Mouse (Mus musculus) adrenal gland, postnatal 10 days (tissue): ENCODE data around the gene Gjb5. TPM values are rescaled to one million over a fixed set of nuclear protein-coding genes. Genes with fewer than 3 reads are reported as not detected.

Experiments
- DNase-seq: peaks from one replicate; pipeline ENCODE4 v3.0.0; 2021; ENCODE audit warnings: mixed read lengths
- long read RNA-seq, 2 experiments: library from polyadenylated mRNA; stranded (forward); transcript quantifications; one replicate each; pipeline ENCODE4 v2.0.0; 2021
- total RNA-seq, 2 experiments: library from RNA; stranded (reverse); gene quantifications; 2 replicates each; pipeline ENCODE4 v1.2.3; 2021

The Gjb5 gene
- under 1 TPM; 0.75 to 0.82 TPM for total RNA-seq
- long read RNA-seq, experiment 1, partial matches to known transcripts = 0 of 2 reads
- long read RNA-seq, experiment 1, other reads (novel, unspliced or antisense) = 0 of 2 reads
- long read RNA-seq, experiment 2, partial matches to known transcripts = 0 of 2 reads
- long read RNA-seq, experiment 2, other reads (novel, unspliced or antisense) = 0 of 2 reads

DNA sequence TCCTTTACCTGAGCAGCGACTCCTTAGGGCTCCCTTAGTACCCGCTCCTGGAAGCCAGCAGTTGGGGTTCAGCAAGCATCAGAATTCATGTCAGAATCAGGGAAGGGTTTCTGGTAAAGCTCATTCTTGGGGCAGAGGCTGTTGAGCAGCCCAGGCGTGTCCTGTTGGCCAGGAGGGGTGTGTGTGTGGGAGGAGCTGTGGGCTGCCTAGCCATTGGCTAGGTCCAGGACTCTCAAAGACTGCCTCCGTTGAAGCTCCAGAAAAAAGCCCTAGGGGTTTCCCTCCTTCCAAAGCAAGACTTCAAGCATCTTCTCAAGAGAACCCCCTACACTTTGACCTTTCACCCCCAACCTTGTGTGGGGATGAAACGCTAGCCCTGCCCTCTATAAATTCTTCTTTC lies at the start of gene Gjb5:
TSS of gene Gjb5 (minus strand) at position 164 of the 400 bp plus-strand sequence.
- no peak for DNase-seq

DNA sequence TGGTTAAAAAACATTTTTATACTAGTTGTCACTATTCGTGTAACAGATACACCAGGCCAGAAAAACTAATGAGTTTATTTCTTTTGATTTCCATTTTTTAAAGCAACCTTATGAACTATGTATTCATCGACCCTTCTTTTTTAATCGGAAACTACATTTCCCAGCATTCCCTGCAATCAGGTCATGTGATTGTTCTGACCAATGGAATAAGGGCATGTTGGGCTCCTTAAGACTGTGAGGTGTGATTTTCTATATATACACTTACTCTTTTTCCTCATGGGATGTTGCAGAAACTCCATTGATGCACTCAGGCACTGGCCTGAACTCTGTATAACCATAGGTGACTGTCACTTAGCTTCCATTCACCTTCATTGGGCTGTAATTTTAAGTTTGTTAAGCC lies 44.6 kb upstream of the Gjb5 start:
- DNase-seq = no peak

DNA sequence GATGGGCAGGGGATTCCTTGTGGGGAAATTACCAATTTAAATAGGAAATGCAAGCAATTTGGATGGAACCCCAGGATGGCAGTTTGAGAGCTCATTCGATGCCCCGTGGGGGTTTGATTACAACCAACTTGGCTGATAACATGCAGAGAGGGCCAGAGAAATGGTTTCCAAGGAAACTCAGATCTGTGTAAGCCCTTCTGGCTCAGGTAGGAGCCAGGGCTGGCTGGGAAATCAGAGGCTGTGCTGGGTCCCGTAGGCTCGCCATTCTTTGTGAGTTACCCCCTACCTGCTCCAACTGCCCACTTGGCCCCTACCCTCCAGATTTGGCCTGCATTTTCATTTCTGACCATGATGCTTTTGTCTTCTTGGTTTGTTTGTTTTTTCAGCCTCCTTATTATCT lies 44.2 kb upstream of the Gjb5 start:
- DNase-seq = no peak

DNA sequence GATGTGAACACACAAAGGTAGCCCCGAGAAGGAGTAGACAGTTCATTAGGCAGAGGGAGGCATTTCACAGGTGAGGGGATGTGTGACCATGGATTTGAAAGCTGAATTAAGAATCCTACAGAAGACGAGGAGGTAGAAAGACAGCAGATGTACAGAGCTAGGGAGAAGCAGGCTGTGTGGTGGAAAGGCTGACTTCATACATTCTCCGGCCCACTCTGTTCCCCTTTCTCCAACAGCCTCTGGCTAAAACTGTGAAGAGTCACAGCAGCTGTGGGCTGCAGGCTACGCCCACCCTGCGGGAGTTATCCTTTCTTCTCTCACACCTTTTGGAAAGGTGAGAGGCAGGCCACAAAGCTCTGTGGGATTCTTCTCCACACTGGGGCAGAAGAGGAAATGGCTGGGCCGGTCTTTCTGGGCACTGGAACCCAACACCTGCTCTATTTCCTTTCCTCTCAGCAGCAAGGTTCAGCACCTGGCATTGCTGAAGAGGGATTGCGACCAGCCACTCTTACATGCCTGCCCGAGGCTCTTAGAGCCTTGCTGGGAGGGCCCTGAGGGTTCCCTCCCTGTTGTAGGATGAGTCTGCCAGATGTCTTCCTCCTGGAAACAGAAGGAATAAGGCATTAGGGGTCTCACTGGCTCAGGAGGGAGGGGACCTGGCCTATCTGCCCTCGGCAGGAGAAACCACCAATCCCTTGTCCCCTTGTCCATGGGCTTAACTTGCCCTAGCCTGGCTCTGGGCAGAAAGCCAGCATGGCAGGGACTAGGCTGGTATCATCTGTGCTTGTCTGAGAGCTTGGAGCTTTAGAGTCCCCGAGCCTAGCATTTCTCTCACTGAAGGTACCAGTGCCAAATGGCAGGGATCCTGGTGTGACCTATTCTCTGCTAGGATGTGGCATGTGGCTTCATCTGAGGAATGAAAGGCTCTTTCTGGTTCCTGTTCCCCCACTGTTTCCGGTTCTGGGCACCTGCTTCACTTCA lies 42.5 kb upstream of the Gjb5 start:
- DNase-seq = no peak

DNA sequence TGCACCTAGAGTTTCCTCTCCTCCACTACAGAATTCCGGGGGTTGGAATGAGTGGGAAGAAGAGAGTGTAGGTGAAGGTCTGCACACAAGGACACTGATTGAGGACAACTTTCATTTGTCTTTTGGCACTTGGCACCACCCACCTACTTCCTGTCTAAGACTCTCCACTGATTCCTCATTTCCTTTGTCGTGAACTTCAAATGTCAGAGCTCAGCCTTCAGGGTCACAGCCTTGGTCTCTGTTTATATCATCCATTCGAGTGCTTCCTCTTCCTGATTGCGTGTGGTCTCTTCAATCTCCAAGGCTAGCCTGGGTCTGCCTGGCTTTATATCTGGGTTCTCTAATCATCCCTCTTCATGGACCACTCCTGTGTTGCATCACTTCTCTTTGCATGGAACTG lies 37.6 kb upstream of the Gjb5 start:
- peak; percentile 25 for DNase-seq

DNA sequence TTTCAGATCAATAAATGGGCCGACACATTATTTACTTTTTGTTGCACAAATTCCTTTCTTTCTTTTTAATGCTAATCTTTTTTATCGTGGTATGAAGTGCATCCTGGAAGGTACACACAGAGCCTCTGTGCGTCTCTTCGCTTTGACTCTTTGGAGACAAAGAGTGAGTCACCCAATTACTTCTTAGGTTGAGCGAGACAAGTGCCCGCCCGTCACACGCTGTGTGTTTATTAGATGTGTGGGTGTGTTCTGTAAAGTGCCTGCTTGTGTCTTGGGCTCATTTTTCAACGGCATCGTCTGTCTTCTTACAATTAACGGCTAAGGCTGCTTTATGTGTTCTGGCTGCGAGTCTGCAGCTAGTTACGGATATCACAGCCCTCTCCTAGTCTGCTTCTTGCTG lies 31.7 kb upstream of the Gjb5 start:
- no peak for DNase-seq

DNA sequence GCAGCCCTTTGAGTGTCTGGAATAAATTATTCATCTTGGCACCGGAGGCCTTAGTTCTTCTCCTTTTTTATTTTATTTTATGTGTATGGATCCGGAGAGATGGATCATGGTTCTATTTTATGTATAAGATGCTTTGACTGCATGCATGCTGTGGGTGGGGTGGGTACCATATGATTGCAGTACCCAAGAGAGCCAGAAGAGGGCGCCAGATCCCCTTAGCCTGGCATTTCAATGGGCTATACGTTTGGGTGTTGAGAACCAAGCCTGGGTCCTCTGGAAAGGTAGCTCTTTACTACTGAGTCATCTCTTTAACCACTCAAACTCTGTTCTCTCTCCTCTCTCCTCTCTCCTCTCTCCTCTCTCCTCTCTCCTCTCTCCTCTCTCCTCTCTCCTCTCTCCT lies 19.4 kb upstream of the Gjb5 start:
- peak; percentile 50 for DNase-seq

DNA sequence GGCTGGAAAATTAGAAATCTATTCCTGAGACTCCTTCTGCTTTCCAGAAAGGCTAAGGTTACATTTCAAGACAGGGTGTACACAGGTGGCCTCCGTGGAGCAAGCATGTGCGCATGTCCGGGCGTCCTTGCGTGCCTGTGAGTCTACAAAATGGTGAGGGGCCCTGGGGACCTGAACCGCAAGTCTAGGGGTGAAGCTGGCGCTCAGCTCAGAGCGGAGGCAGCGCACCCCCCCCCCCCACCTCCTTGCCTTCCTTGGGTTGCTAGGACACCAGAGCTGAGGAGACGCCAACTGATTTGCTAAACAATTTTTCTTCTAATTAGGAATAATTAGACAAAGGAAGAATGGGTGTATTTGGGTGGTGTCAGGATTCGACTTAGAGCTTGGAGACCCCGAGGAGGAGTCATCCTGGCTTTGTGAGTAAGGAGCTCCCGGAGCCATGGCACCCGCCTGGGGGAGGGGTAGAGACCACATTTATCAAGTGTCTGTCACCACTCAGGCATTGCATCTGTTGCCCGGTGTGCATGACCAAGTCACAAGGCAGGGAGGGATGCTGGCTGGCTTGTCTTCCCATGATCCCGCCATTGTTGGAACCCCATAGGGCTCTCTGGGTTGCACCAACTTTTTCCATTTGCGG lies 17.7 kb upstream of the Gjb5 start:
- no peak for DNase-seq

DNA sequence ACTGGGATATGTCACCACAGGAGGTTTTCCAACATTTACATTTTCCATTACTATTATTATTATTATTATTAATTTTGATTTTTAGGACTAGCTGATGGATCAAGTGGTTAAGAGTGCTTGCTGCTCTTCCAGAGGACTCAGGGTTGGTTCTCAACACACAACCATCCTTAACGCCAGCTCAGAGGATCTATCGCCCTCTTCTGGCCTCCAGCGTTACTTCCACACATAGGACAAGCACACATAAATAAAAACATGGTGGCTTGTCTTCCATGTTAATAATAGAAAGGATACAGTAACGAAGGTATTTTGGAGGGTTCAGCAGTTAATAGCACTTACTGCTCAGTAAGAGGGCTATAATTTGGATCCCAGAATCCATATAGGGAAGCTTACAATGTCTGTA lies 16.7 kb upstream of the Gjb5 start:
- no peak for DNase-seq

DNA sequence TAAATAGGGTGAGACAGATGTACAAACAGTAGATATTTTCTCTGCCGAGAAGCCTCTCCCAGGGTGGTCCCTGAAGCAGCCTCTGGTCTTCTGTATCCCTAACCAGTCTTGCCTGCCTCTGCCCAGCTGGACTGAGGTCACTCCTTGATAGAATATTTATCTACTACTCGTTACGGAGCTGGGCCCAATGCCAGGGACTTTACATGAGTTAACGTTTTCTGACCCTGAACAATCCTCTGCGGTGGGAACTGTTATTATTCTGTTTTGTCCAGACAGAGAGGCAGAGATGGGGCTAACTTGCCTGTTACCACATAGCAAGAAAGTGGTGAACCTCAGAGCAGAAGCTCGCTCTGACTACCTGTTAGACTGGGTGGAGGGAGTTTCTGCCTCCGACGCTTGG lies 15.5 kb upstream of the Gjb5 start:
- peak; percentile 69 for DNase-seq

DNA sequence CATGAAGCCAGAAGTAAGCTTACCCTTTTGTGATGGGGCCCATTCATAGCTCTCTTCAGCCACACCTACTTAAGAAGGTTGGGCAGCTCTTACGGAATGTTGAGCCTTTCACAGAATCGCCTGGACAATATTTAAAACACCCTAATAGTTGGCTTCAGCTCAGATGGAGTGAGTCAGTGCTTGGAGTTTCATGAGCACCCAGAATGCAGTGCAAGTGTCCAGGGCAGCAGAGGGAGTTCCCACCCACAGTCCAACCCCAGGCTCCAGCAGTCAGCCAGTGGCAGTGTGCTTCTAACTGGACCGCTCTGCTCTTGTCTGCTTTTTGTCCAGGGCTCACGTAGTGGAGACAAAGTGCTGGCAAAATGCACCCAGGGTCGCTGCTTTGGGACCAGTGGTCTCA lies 13.6 kb upstream of the Gjb5 start:
- DNase-seq = peak; percentile 40

DNA sequence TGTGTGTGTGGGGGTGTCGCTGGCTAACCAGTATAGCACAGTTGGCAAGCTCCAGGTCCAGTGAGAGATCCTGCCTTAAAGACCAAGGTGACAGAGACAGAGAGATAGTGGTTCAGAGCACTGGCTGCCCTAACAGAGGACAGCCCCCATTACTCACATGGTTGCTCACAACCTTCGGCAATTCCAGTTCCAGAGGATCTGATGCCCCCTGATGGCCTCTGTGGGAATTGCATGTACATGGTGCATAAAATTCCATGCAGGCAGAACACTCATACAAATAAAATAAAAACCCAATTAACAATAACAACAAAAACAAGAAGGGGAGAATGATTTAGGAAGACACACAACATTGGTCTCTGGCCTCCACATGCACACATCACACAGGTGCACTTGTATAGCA lies 12.5 kb upstream of the Gjb5 start:
- no peak for DNase-seq

DNA sequence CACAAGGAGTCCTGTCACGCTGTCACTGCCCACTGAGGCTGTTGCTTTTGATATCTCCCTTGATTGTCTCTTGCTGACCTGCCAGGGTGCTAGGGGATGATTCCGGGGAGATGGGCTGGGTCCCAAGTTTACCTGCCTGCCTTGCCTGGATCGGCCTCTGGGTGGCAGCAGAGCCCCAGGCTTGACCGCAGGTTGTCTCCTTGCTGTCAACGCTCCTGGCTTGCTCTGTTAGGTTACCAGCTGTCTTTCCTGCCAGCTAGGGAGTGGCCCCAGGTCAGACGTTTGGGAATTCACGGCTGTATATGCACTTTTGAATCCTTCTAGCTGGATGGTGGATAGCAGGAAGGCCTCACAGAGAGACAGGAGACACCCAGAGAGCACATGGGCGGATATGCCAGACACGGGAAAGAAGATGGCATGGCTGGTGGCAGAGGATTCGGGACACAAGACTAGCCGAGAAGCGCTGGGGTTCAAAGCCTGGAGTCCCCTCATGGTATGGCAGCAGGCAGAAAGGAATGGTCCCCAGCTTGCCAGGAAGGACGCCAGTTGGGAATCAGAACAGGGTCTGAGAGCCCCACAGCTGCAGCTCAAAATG lies 10.5 kb upstream of the Gjb5 start:
- peak; percentile 87 for DNase-seq

DNA sequence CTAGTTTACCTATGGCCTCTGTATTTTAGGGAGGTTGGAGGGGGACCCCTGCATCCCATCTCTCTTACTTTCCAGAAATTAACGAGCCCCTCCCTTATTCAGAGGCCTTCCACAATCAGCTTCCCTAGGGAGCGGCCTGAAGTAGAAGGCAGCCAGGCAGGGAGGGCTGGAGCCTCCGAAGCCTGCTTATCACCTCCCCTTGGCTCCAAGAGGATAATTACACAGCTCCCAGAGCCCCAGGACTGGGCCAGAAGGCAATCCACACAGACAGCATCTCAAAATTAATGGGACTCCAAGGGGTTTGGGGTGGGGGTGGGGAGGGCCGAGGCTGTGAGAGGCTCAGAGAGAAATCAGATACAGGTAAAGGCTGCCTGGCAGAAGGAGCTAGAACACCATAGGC lies 7.9 kb upstream of the Gjb5 start:
- DNase-seq = no peak

DNA sequence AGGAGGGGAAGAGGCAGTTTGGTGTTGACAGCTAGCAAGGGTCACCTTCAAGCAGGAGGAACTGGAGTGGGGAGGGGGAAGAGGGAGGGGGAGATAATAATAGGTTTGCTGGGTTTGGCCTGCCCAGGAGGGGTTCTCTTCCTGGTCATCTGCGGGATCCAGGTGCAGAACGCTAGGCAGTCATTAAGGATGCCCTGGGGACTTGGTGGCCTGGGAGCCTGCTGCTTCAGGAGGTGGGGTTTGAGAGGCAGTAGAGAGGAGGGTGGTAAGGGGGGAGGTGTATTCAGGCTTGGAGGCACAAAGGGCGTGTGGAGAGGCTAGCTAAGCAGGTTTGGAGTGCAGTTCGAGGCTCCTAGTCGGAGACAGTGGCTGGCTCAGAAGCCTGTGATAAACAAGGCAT lies 7.5 kb upstream of the Gjb5 start:
- DNase-seq = no peak

DNA sequence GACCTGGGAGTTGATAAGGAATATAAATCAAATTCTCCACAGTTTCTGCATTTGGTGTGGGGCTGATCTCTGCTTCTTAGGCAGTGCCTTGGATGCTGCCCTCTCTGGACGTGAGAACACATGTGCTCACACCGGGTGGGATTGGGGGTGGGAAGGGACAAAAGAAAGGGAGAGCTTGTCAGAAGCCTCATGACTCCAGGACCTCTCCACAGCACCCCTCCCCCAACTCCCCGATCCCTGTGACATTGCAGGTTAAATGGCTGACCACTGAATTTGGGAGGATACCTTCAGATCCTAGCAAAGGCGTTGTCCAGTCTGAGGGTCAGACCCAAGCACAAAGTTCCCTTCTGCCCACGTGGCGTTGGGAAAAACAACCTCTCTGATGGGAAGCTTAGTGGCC lies 6.5 kb upstream of the Gjb5 start:
- DNase-seq = no peak

DNA sequence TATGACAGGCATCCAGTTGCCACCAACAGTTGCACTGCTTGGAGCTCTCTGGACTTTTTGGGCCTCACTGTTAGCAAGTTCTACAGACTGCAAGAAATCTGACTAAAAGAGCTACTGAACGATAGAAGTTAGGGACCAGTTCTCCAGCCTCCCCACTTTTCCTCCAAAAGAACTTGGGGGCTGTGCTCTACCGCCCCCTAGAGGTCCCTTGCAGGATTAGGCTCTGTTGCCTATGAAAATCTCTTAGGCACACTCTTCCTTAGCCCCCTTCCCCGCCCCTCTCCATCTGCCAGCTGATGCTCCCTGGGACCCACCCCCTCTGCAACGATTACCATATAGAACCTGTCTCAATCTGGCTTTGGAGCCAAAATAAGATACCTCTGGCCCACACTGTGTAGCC lies 5.3 kb upstream of the Gjb5 start:
- DNase-seq = peak; percentile 40

DNA sequence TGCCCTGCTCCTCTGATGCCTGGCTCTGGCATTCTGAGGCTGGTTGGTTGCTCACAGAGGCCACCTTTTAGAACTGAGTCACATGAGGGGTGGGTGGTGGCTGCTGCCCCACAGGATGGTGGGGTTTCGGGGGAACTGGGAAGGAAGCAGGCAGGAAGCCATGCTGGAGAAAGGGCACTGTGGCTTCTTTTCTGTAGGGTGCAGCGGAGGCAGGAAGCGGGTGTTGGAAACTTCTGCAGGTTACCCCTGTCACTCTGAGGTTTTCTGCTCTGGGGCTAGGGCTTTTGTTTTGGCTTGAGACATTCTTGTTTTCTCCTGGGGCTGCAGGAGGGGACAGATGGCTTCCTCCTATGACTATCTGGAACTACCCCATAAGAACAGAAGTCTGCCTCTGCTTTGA lies 4.5 kb upstream of the Gjb5 start:
- no peak for DNase-seq

DNA sequence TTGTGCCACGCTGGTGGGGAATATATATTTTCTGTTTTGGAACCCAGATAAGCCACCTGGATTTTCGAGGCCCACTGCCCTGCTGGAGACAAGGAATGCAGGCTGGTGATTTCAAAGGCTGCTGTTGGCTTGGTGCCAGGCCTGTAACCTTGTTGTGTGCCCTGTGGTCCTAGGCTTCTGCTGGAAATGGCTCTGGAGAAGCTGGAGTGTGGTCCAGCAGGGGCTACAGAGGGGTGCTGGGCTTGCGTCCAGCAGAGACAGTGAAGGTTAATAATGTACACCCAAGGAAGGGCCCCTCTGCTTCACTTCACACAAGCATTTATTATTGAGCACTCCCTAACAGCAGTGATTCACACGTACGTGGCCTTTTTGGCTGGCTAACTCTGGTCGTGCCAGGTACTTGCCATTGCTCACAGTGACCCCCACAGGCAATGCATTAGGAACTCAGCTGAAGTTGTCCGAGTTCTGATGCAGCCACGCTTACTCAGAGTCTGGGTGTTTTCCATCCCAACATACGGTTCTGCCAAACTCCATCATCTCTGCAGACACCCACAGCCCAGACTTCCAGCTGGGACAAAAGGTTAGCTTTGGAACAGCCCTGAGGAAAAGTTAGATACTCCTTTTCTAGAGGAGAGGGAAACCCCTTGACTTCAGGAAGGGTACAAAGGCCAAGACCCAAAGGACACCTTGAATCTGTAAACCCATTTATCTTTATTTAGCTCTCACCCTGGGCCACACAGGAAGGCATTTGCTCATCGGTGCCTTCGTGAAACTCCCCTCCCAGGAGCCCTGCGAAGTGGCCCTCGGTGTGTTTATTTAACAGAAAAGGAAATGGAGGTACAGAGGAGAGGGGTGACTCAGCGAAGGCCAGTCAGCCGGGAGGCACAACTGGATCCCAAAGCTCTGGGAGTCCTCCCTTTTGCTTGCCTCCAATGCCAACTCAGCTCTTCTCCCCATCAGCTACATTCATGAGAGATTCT lies 3.2 kb downstream of the Gjb5 start:
- DNase-seq = peak; percentile 64

DNA sequence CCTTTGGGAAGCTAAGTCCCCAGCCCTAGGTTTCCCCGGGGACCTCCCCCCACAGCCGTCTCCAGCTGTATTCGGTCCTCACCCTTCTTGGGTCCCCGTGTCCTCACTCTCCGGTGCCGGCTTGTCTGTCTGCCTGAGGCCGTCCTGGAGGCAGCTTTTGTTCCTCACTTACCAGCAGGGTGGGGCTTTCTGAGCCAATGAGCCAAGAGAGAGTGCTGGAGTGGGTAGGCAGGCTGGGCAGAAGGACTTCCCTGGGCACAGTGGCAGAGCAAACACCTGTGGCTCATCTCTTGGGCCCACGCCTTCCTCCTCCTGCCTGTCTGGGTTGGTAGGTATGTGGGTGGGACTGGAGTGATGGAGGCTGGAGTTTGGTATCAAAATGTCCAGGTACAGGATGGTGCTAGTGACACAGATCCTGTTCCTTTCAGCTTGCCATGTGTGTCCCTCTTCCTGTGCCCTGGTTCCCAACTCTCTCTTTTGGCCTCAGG lies 4.0 kb downstream of the Gjb5 start, which contains the start of gene Gjb4:
TSS of gene Gjb4 (minus strand) at position 131 of the 488 bp plus-strand sequence.
- no peak for DNase-seq

DNA sequence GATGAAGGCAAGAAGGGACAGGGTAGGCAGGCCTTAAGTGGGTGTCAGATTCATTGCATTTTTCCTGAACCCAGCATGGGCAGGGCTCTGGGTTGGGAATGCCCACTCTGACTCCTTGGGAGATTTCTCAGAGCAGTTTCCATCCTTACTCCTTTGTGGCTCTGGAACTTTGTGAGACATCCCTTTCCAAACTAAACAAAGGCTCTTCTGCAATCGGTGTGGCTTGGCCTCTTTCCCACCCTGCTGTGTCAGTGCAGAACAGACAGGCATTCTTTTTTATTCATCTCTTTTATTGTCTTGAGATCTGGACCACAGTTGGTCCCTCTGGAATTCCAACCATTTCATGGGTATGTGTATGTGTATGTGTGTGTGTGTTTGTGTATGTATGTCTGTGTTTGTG lies 5.4 kb downstream of the Gjb5 start:
- DNase-seq = no peak
